Mouse (Mus musculus) lung, adult 18-20 months (tissue): ENCODE results near the gene Caml.
"Not testable (repeated sequence)": the region's sequence is repeated elsewhere in the genome, so short reads cannot be mapped to it uniquely, and the experiment has no call there.

Experiments
- DNase-seq, 2 experiments: peaks; one replicate each; pipeline ENCODE4 v3.0.0; 2022; ENCODE audit warnings: mixed read lengths in 2 of 2

Caml gene

DNA sequence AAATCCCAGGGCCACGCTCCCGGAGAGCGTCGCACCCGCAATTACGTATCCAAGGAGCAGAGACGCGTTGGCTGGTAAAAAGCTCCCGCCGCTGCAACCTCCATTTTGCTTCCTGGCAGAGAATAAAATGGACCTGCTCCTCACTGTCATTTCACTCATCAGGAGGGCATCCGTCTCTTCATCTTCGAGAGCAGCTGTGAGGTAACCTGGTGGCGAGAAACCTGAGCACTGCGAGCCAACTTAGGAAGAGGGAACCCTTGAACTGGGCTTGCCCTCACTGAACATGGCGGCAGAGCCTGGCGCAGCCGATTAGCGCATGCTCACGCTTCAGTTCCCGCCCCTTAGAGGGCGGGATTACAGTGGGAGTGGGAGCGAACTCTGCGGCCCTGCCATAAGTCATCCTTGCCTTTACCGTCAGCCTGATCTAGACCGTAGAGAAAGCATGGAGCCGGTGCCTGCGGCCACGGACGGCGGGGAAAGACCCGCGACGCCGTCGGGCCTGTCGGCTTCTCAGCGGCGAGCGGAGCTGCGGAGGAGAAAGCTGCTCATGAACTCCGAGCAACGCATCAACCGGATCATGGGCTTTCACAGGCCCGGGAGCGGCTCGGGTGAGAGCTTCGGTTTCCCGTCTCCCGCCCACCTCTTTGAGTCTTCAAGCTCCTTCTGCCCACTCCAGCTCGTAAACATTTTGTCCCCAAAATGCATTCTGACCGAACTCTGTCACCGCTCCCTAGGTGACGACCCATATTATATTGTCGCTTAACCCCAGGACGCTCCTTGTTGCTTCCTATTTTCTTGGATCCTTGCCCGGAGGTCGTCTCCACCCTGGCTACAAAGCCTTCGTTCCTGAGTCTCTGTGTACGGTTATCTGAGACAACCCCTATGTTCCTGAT is at the start of gene Caml:
TSS of gene Caml (plus strand) at position 357 of the 893 bp plus-strand sequence.
- DNase-seq = peak; percentile 89 to 90

DNA sequence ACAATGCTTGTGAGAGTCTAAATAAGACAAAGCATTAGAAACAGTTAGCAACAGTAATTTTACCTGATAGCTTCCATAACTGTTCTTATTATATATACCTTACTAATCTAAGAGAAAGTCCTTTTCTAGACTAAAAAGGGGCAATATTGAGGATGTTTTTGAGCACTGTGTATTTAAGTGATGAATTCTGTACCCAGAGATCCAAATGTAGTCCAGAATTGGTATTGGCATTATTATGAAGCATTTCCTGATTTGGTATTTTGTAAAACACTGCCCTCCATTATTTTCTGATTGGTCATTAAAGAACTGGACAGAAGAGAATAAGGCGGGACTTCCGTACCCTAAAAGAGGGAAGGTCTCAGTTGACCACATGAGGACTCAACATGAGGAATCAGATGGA is 49.4 kb upstream of the Caml start, which contains the start of gene Tmed9:
TSS of gene Tmed9 (plus strand) at position 301 of the 400 bp plus-strand sequence.
- no peak for DNase-seq

DNA sequence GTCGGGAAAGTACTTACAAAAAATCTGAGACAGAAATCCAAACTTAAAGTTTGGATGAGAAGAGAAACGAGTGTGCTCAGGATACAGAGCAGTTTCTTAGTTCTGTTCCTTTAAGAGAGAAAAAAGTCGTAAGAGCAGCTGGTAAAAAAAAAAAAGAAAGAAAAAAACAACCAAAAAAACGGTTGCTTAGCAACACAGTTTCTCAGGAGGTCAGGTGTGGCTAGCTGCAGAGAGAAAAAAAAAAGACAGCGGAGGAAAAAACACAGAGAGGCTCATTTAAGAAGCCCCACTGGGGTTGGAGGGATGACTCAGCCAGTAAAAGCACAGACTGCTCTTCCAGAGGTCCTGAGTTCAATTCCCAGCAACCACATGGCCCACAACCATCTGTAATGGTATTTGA is 48.5 kb upstream of the Caml start:
- no peak for DNase-seq

DNA sequence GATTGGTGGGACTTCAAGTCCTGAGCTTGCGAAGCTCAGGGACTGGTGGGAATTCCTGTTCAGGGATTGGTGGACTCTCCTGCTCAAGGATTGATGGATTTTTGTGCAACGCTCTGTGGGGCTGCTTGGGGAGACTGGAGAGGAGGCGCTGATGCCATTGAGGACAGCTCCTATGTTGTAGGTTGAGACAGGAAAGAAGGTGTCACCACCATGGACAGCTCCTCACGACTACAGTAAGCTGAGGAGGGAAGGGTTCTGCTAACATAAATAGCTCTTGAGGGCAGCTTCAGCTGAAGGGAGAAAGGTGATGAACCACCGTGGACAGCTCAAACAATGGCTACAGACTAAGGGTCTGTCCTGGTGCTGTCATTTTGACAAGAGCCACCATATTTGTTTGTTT is 46.9 kb upstream of the Caml start:
- no peak for DNase-seq

DNA sequence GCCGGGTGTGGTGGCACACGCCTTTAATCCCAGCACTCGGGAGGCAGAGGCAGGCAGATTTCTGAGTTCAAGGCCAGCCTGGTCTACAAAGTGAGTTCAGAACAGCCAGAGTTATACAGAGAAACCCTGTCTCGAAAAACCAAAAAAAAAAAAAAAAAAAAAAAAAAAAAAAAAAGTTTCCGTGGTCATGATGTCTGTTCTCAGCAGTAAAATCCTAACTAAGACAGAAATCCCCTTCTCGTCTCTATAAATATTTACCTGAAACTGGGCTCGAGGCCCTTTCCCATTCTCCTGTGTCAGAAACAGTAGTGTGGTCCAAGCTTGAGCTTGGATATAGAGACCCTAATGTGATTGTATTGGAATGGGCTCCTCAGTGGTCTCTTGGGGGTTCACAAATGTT is 45.9 kb upstream of the Caml start:
- DNase-seq = not testable (repeated sequence)

DNA sequence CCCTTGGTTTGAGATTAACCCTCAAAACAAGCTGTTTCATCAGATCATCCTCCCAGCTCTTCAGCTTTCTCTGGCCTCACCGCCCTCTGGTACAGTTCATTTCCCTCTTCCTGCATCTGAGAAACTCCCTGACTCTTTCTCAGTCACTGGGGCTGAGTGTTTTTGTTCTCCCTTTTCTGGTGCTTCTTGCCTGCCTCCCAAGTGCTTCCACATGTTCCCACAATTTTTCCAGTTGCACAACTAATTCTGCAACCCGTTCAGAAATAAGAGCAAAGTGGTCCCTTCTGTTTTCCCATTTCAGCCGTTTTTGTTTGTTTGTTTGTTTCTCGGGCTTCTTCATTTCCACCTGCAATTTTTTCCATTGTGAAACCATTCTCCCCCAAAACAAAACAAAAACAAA is 44.7 kb upstream of the Caml start:
- no peak for DNase-seq

DNA sequence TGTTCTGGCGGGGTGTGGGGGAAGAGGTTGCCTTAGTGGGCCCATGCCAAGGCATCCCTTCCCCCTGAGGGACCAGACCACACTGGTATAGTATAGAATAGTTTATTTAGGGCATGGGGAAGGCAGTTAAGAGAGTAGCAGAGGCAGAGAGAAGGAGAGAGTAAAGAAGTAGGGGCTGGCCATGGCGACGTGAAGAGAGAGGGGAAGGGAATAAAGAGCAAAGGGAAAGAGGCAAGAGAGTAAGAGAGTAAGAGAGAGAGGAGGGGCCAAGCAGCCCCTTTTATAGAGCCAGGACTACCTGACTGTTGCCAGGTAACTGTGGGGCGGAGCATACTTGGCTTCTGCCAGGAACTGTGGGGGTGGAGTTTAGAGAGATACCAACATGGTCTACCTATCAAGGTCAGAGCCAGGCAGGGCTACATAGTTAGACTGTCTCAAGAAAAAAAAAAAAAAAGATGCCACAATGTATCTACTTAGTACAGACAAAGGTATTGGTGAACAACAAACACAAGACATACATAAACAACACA is 30.8 kb upstream of the Caml start:
- no peak for DNase-seq

DNA sequence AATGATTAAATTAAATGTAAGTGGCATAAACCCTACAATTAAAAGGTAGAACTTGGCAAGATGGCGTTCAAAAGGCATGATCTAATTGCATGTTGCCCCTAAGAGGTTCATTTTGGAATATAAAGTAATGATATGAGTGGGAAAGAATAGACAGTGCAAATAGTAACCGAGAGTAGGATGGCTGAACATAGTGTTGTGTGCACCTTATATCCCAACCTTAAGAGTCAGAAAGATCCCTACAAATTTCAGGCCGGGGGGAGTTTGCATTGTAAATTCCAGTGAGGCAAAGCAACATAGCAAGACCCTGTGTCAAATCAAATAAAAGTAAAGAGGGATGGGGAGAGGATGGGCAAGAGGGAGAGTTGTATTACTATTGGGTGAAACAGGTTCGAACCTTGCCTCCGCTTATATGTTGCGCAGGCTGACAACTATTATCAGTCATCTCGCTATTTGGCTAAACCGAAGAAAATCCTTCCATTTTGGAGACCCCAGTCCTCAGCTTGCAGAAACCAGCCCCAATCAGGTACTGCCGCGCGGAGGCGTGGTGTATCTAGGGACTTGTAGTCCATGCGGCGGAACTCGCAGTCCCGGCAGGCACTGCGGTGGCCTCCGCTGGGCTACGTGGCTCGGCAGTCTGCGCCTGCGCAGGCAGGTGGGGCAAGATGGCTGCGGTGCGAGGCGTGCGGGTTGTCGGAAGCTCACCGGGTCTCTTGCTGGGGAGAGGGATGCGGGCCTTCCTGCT is 30.1 kb upstream of the Caml start:
- peak; percentile 96 to 97 for DNase-seq

DNA sequence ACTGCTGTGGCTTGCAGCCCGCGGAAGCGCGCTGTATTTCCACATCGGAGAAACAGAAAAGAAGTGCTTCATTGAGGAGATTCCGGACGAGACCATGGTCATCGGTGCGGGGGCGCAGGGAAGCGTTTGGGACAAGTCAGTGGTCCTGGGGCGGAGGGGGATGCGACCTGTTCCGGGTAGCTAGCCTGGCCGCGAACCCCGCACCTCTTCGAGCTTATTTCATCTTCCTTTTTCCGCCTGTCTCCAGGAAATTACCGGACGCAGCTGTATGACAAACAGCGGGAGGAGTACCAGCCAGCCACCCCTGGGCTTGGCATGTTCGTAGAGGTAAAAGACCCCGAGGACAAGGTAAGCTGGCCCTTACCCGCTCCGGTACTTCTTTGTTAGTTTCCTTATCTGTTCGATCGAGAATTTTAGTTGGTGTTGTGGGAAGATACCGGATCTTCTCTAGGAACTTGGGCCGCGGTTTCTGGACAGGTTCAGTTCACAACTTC is 29.5 kb upstream of the Caml start:
- no peak for DNase-seq

DNA sequence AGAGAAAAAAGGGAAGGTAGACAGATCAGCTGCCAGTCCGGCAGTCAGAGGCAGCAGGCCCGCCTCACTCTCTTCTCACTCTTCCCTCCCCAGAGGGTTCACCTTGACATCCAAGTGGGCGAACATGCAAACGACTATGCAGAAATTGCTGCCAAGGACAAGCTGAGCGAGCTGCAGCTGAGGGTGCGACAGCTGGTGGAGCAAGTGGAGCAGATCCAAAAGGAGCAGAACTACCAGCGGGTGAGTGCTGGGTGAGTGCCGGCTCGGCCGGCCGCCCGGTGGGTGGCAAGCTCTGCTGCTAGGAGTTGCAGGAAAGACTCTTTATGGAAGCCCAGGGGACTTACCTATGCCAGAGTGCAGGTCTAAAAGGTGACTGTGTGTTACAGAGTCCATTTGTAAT is 27.4 kb upstream of the Caml start:
- no peak for DNase-seq

DNA sequence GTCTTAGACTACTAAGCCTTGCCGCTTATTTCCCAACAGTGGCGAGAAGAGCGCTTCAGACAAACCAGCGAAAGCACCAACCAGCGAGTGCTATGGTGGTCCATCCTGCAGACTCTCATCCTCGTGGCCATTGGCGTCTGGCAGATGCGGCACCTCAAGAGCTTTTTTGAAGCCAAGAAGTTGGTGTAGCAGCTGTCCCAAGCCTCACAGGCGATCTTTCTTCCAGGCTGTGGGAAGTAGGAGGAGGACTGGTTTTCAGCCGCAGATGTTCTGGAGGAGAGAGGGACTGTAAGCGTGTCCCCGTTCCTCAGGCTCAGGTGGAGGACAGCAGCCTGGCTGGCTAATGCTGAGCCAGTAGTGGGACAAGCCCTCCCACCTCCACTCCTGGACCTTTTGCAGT is 26.0 kb upstream of the Caml start:
- DNase-seq = no peak

DNA sequence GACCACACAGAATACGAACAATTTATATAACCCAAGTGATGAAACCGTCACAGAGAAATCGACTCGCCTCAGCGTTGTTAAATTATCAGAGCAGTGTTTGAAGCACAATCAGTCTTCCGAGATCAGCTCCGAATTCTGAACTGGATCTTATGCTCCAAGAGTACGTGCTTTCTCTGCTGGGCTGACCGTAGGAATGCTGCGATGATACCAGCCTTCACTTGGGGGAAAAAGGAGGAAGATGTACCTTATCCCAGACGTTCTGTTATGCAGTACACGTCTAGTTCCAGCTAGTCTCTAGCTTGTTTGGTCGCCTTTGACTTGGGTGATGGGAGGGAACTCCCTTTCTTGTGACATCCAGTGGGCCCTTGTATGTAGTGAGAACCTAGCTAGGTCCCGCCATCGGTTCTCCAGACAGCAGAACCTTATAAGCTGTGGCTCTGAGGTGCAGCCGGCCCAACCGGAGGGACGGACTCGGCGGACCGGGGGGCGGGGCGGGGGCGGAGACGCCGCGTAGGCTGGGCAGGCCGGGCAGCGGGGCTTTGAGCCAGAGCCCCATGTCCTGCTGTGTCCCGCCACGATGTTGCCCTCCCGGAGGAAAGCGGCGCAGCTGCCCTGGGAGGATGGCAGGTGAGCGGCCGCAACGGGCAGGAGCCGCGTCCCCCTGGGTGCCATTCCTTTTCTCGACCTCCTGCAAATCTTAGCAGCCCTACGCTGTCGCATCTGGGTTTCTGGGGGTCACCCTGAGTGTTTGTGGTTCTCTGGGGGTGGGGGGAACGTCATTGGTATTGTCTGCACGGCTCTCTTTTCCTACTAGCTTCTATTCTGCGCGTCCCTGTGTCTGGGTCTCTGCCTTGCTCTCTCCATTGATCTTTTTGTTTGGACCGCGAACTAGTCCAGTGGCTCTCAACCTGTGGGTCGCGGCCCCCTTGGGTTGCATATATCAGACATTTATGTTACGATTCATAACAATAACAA is 23.0 kb upstream of the Caml start, which contains the start of gene B4galt7:
TSS of gene B4galt7 (plus strand) at position 331 of the 975 bp plus-strand sequence.
- DNase-seq = peak; percentile 85

DNA sequence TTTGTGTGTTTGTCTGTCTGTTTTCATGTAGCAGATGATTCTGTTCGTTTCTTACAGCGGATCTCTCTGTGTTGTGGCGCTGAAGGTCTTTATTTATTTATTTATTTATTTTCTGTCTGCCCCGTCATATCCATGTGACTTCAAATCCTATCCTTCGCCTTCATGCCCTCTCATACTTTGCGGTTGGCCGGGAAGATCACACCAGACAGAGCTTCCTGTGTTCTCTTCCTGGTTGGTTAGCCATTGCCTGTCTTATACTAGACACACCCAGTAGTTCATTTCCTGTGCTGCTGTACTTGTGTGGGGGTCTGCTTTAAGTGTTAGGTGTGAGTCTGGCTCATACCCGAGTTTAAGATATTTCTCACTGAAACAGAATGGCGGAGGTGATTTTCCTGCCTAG is 22.1 kb upstream of the Caml start:
- peak; percentile 19 to 34 for DNase-seq

DNA sequence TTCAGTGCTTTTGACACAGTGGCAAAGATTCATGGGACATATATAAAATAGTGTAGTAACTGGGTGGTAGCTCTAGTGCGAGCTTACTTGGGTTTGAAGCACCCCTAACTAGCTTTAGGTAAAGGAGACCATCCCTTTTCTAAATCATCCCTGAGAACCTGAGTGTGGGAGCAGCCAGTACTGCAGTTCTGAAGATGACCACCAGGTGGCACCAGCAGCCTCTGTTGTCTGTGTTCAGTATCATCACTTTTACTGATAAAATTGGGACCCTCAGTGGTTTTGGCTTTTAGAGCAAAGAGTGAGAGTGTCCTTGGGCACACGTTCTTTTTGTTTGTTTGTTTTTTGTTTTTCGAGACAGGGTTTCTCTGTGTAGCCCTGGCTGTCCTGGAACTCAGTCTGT is 21.2 kb upstream of the Caml start:
- DNase-seq = peak; percentile 62 to 73

DNA sequence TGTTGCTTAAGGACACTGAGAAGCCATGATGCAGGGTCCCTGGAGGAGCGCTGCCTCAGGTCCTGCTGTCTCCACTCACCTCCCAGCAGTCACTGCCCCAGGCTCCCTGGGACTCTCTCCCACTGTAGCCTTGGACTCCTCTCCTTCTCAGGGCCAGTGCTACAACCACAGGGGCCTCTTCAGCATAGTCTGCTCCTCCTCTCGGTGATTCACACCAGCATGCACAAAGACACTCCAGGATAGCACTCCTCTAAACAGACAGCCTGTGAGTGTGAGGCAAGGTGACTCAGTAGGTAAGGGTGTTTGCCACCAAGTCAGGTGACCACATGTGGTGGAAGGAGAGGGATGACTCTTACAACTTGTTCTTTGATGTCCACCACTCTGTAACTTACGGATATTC is 18.2 kb upstream of the Caml start:
- no peak for DNase-seq

DNA sequence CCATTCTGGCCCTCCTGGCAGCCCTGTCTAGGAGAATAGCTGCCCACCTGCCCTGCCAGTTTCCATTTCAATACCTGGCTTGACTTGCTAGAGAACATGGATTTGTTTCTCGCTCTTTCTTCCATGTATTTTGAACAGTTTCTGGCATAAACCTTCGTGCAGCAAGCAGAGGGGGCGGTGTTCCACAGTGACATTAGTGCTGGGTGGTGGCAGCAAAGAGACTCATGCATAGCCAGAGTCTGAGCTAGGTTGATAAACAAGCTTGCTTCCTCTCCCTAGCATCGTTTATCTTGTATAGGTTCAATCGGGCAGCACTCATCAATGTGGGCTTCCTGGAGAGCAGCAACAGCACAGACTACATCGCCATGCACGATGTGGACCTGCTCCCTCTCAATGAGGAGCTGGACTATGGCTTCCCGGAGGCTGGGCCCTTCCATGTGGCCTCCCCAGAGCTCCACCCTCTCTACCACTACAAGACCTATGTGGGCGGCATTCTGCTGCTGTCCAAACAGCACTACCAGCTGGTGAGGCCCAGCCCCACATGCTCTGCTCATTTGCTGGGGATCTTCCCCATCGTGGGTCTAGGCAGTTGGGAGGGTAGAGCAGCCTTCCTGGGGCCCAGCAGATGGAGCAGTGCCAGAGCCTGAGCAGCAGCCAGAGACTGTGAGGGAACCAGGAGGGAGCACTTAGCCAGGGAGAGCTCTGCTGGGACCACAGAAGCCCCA is 15.7 kb upstream of the Caml start:
- DNase-seq = no peak

DNA sequence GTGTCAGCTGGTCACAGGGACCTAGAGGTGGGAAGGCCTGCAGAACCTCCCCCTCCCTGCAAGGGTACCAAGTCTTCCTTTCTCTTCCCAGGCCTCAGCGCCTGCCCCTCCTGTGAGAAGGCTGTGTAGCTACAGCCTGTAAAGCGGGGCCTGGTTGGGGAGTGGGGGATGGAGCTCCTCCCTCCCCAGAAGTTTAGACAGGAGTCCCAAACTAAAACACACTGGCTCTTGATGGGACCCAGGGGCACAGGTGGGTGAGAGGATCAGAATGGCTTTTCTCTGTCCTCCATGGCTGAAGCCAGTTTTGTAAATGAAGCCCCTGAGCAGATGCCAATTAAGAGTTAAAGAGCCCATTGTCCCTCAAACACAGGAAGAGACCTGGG is 15.2 kb upstream of the Caml start:
- DNase-seq = no peak

DNA sequence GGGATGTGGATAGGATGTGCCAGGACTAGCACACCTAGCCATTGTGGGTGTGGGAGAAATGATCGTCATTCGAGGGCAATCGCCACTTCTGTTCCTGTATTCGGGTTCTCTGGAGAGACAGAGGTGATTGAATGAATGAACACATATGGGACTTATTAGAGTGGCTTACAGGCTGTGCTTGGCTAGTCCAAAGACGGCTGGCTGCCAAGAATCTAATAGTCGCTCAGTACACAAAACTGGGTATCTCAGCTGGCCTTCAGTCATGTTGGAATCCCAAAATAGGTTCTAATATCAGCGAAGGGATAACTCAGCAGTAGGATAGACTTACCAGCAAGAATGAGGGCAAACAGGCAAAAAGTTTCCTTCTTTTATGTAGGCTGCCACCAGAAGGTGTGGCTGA is 10.8 kb upstream of the Caml start:
- no peak for DNase-seq

DNA sequence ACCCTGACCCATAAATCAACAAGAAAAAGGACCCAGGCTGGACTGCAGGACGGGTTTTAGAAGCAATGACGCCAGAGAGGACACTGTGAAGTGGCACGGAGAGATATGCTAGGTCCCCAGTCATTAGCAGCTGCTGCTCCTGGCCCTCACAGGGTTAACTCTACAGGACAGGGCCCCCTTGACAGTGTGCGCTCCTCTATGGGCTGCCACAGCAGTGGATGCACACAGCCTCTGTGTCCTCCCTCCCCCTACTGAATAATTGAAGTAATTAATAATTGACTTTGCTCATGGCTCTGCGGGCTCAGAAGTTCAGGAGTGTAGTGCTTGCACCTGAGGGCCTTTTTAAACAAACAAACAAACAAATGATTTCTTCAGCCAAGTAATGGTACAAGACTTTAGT is 9.3 kb upstream of the Caml start:
- DNase-seq = no peak

DNA sequence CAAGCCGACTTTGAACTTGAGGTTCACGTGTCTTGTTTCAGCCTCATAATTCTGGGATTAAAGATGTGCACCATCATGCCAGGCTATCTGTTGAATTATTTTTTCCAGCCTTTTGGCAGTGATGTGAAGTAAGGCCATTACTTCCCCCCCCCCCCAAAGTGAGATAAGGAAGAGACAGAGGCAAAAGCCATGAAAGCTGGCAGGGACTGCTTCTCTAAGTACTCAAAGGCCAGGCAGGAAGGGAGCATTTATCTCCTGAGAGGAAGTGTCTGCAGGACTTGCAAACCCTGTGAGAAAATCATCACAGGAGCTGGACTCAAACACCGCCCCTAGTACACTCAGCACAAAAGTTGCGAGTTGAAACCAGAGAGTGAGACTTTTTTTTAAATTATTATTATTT is 3.5 kb upstream of the Caml start:
- DNase-seq = no peak

DNA sequence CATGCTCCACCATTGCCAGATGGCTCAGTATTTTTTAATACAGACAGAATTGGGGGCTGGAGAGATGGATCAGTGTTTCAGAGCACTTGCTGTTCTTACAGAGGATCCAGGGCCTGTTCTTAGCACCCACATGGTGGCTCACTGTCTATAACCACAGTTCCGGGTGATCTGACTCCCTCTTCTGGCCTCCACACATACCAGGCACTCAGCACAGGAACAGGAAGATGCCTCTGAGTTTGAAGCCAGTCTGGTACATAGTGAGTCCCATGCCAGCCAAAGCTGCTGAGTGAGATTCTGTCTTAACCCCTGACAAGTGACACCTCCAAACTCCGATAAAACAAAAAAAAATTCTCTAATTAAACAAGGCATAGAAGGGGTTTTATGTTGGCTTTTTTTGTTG is 2.5 kb upstream of the Caml start:
- no peak for DNase-seq
